Mouse (Mus musculus): Measurements from ENCODE around the gene Parvb.

The Parvb gene

DNA sequence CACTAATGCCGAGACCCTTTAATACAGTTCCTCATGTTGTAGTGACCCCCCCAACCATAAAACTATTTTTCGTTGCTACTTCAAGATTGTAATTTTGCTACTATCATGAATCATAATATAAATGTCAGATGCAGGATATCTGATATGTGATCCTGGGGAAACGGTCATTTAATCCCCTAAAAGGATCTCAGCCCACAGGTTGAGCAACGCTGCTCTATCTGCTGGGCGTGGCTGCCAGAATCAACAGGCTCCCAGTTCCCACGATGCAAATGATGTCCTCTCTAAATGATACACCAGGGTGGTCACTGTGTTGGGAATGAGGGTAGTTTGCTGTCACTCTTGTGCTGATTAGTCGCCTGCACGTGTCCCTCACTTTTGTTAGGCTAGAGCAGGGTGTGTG, 65.6 kb downstream of the Parvb start:
- no peak for DNase-seq

DNA sequence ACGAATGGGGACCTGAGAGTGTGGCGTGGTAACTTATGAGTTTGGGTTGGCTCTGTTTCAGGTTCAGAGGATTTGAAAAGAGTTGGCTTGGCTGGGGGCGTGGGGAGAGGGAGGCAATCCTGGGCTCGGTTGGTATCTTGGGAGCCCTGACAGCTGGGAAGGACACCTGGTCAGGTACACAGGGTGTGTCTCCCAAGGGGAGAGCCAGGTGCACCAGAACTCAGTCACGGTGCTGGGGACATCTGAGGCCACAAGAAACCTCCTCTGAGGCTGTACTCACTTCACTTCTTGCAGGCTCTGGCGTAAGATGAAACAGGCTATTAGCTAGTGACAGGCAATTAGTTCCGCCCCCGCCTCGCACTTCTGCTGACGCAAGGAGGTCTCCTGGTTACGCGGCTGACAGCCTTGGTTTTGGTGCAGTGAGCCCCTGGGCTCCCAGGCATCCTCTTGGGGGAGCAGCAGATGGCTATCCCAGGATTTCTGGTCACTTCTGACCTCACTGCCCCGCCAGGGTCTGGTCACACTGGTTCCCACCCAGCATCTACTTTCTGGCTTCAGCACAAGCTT, 67.0 kb downstream of the Parvb start:
- no peak for DNase-seq

DNA sequence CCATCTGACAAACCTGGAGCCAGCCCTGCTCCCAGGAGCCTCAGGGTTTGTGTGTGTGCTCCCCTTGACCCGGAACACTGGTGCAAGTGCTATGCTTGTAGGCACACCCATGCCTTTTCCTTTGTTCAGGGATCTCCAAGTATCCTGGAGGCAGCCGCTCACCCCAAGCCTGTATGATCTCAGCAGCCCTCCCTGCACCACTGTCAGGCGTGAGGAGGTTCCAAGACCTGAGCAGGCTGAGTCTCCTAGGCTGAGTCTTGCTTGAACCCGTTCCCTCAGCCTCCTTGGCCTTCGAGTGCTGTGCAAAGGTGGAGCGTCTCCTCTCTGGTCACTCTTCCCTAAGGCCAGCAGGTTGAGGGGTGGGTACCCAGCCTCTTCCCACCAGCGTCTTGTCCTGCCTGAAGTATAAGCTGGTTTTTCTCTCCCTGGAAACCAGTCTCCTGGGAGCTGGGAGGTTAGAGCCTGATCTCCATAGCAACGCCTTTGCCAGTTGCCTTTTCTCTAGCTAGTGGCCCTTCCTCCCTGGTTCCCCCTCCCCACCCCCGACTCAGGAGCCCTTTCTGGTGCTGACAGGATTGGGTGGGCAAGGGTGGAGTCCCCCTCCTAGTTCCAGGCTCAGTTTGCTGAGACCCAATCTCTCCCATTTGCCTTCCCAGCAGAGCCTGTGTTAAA, 68.0 kb downstream of the Parvb start:
- DNase-seq, result no peak

- DNase-seq, result no peak
These were observed 68.7 kb downstream of the Parvb start for GRCm38 (mm10) chr15:84300591-84300990.

DNA sequence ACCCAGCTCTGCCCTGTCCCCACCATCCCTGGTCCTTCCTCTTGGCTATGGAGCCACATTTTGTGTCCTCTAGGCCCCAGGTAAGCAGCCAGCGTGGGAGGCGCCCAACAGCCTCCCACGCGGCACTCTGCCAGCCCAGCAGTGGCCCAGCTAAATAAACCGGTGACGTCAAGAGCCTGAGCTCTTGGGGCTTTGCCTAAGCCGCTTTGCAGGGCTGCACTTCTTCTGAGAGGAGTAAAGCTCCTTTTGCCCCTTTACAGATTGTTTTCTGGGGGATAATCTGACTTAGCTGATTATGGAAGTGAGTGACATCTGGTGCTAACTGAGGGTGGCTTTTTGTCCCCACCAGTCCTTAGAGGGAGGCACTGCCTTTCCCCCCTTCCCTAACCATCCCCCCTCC, 69.2 kb downstream of the Parvb start:
- peak; percentile 94 for DNase-seq

- DNase-seq, result no peak
These were observed 70.0 kb downstream of the Parvb start for GRCm38 (mm10) chr15:84301641-84302420.

- DNase-seq, result no peak
These were observed 71.4 kb downstream of the Parvb start for GRCm38 (mm10) chr15:84303264-84303663.

GRCm38 (mm10) chr15:84305333-84305732, 73.5 kb downstream of the Parvb start:
- DNase-seq, result no peak

GRCm38 (mm10) chr15:84310271-84310670, 78.4 kb downstream of the Parvb start:
- DNase-seq, result no peak

- DNase-seq, result no peak
These were observed 79.6 kb downstream of the Parvb start for GRCm38 (mm10) chr15:84311295-84312085.

GRCm38 (mm10) chr15:84312878-84313565, 81.2 kb downstream of the Parvb start:
- DNase-seq, result peak; percentile 95

GRCm38 (mm10) chr15:84313566-84313878, 81.7 kb downstream of the Parvb start:
- DNase-seq, result no peak

- DNase-seq, result no peak
These were observed 82.7 kb downstream of the Parvb start for GRCm38 (mm10) chr15:84314420-84315080.

- DNase-seq, result peak; percentile 94
These were observed 83.6 kb downstream of the Parvb start for GRCm38 (mm10) chr15:84315276-84316046.

GRCm38 (mm10) chr15:84319393-84319792, 87.5 kb downstream of the Parvb start:
- no peak for DNase-seq

DNA sequence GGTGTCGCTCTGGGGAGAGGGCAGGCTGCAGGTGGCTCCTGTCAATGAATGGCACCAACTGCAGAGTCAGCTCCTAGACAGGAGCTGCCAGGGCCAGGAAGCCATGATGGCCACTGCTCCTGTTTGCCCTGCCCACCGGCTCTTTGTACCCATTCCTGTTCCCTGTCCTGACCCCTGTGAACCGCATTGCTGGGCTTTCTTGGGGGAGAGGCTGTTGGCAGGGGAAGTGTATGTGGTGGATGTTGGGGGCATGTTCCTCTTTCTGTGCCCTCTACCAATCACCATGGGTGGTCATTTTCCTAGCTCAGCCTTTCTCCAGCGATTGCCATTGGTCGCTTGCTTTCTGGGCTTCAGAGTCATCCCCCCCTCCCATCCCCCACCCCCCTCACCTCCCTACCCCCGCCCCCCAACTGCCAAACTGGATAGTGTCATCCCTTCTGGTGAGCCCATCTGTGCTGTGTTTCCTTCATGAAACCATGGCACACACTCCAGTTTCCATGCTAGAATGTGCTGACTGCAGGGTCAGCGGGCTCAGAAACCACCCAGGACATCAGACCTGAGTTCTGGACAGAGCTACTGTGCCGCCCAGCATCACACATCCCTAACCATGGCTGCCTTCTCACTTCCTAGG, 89.8 kb downstream of the Parvb start:
- DNase-seq, result peak; percentile 97

DNA sequence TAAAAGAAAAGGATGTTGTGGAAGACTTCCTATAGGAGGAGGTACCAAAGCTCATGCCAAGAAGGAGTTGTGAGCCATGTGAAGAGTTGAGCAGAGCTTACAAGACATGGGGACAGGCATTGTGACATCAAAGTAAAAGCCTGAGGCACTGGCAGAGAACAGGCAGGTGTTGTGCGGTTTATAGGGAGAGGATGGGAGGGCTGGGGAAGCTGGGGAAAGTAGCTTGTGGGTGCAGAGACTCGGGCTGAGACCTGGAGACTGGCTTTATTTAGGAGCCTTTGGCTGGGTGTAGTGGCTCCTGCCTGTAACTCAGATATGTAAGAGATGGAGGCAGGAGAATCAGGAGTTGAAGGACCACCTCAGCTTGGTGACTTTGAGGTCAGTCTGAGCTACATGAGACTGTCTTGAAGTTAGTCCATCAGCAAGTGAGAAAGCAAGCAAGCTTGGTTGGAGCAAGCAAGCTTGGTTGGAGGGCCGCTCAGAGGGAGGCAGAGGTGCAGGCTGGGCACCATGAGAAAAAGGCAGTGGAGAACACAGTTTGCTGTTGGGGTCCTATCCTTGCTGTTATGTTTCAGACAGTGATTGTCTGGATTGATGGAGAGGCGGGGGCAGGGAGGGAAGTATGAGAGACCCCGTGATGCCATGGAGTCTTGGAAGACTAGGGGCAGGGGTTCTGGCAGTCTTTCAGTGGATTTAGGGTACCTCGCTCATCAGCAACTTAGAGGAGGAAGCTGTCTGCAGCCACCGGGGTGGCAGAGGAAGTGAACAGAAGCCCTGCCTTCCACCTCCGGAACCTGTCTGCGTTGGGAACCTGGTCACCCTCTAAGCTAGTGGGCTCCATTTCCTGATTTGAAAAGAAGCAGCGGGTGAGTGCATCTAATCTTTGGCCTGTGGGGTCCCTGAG, 92.4 kb downstream of the Parvb start, which contains the start of gene Parvg:
Parvg (plus strand) TSS at position 61 of the 904 bp plus-strand sequence.
- DNase-seq, result peak; percentile 91

- peak; percentile 96 for DNase-seq
These were observed 93.2 kb downstream of the Parvb start for GRCm38 (mm10) chr15:84324870-84325553.

DNA sequence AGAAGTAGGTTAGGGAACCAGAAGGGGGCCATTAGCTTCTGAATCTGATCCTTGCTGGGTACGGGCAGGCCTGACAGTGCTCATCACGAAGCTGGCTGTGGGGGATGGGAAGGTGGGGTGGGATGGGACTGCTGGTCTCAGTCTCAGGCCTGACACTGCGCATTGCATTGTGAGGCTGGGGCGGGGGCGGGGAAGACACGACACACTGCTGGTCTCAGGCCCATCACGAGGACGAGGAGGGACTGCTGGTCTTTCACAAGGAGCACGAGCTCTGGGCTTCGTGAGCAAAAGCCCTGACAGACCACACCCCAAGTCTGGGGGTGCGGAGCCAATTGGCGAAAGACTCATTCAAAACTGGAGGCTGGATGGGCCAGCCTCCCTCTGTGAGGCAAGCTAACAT, 93.9 kb downstream of the Parvb start:
- DNase-seq, result peak; percentile 95

Measured in heart, adult 11 months (tissue).